Mouse (Mus musculus) heart, embryonic 10.5 days (tissue): ENCODE results near the gene Lrrc8d. TPM values are rescaled to one million over a fixed set of nuclear protein-coding genes. Genes with fewer than 3 reads are reported as not detected.

Source experiments
- DNase-seq: peaks from one replicate; pipeline ENCODE4 v3.0.0-alpha.2; 2017; ENCODE audit warnings: low spot score
- H3K27ac ChIP-seq: fragments of 300-500 bp; sonication (generic); 2 replicates; pipeline ENCODE4 v1.5.1; 2016; ENCODE audit warnings: mild to moderate bottlenecking
- H3K27me3 ChIP-seq: fragments of 300-500 bp; sonication (generic); 2 replicates; pipeline ENCODE4 v1.6.1; 2016; ENCODE audit warnings: mild to moderate bottlenecking; ENCODE audit not compliant: poor library complexity, insufficient read depth, severe bottlenecking
- H3K36me3 ChIP-seq: fragments of 300-500 bp; sonication (generic); 2 replicates; pipeline ENCODE4 v1.6.1; 2016; ENCODE audit warnings: mild to moderate bottlenecking, moderate library complexity
- H3K4me1 ChIP-seq: fragments of 300-500 bp; sonication (generic); 2 replicates; pipeline ENCODE4 v1.6.1; 2016; ENCODE audit warnings: mild to moderate bottlenecking
- H3K4me3 ChIP-seq: fragments of 300-500 bp; sonication (generic); 2 replicates; pipeline ENCODE4 v1.5.1; 2016; ENCODE audit warnings: mild to moderate bottlenecking, moderate library complexity
- H3K9me3 ChIP-seq: fragments of 300-500 bp; sonication (generic); 2 replicates; pipeline ENCODE4 v1.6.1; 2016; ENCODE audit warnings: mild to moderate bottlenecking, moderate library complexity
- WGBS: fragments of 180-500 bp; shearing (Covaris S2); methylation state at CpG from one replicate; pipeline ENCODE4 v1.1.7; 2016; 5-methylcytosine and 5-hydroxymethylcytosine counted together
- polyA plus RNA-seq: library from polyadenylated mRNA; unstranded; fragments of >200 nt; fragmentation: Nextera tagmentation; extraction: Ambion mirVana; gene quantifications from 2 replicates; pipeline ENCODE4 v1.2.1, GENCODE M21; 2016

Lrrc8d gene
- polyA plus RNA-seq: 7.6 and 10.8 TPM in 2 replicates

GRCm38 (mm10) chr5:105699141-105700069 lies at the start of gene Lrrc8d:
Gene Lrrc8d, plus strand, starts transcription at chr5:105699969.
- WGBS: 1% methylated on average over 60 of the region's 60 CpGs
- peaks cover 53% of the 10 kb centered on the region for H3K27me3 ChIP-seq
- peaks cover 19% of the 10 kb centered on the region for H3K4me1 ChIP-seq
- H3K36me3 ChIP-seq: no peaks in the 10 kb centered on the region
- H3K27ac ChIP-seq: peak within 1 kb of the TSS; percentile 95
- peak; percentile 88 for DNase-seq
- H3K4me3 ChIP-seq: peak within 1 kb of the TSS; percentile 91
- H3K9me3 ChIP-seq: no peaks in the 10 kb centered on the region

- Histone ChIP-seq H3K27ac (no peak overlapping the region; the same call in 1 of the 2 replicates), H3K4me1 (peaks cover 14% of the 10 kb centered on the region), H3K36me3 (no peaks in the 10 kb centered on the region), H3K27me3 (no peaks in the 10 kb centered on the region), H3K4me3 (no peak overlapping the region), H3K9me3 (no peaks in the 10 kb centered on the region)
- DNase-seq: no peak
- 85% methylated on average over 8 of the region's 8 CpGs for WGBS
Measured at GRCm38 (mm10) chr5:105650728-105651479, 48.9 kb upstream of the Lrrc8d start.

DNA sequence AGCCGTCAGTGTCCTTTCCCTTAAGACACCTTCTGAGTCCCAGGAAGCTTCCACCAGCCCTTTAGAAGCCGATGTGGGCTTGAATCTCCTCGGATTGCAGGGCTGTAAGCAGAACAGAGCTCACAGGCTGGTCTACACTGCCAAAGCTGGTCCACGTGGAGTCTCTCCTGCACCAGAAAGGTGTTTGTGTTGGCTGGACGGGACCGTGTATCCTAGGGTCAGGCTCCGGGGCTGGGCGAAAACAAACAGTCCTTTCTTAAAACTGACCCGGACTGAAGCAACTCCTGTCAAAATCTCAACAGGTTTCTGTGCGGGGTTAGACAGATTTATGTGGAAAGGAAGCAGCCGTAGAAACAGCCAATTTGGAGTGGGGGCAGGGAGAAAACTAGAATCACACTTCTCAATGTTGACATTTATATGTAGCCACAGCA lies 48.2 kb upstream of the Lrrc8d start:
- WGBS: 61% methylated on average over 11 of the region's 11 CpGs
- H3K9me3 ChIP-seq: no peaks in the 10 kb centered on the region
- H3K4me3 ChIP-seq: no peak overlapping the region
- H3K4me1 ChIP-seq: peaks cover 14% of the 10 kb centered on the region
- no peaks in the 10 kb centered on the region for H3K27me3 ChIP-seq
- H3K27ac ChIP-seq: no peak overlapping the region; the same call in 1 of the 2 replicates
- H3K36me3 ChIP-seq: no peaks in the 10 kb centered on the region
- no peak for DNase-seq

- Histone ChIP-seq H3K36me3 (no peaks in the 10 kb centered on the region), H3K9me3 (no peaks in the 10 kb centered on the region), H3K27me3 (no peaks in the 10 kb centered on the region), H3K27ac (no peak overlapping the region; the same call in 1 of the 2 replicates), H3K4me1 (peaks cover 3% of the 10 kb centered on the region; the same call in 1 of the 2 replicates), H3K4me3 (no peak overlapping the region)
- 30% methylated on average over 15 of the region's 15 CpGs for WGBS
- DNase-seq: peak; percentile 90
Measured at GRCm38 (mm10) chr5:105654237-105655063, 45.3 kb upstream of the Lrrc8d start.

GRCm38 (mm10) chr5:105655100-105655734 lies 44.6 kb upstream of the Lrrc8d start:
- no peak for DNase-seq
- Histone ChIP-seq H3K27me3 (no peaks in the 10 kb centered on the region), H3K36me3 (no peaks in the 10 kb centered on the region), H3K27ac (no peak overlapping the region), H3K4me1 (no peaks in the 10 kb centered on the region), H3K9me3 (no peaks in the 10 kb centered on the region), H3K4me3 (no peak overlapping the region)
- WGBS: 70% methylated on average over 12 of the region's 12 CpGs

DNA sequence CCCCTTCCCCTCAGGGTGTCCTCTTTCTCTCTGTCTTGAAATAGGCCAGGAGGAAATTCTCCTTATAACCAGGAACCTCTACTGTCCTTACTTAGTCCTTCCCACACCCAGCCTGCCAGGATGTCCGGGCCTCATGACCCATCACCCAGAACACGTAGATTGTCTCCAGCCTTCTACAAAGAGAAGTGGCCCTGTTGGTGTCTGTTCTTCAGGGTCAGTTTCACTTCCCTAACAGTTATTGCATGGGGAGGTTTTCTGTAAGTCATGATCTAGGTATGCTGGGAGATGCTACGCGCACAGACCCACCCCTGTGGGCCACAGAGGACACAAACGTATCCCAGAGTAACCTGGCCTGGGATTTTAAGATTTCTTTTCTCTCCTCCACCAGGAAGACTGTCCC lies 37.9 kb upstream of the Lrrc8d start:
- 82% methylated on average over 5 of the region's 5 CpGs for WGBS
- H3K27me3 ChIP-seq: no peaks in the 10 kb centered on the region
- no peaks in the 10 kb centered on the region for H3K4me1 ChIP-seq
- H3K36me3 ChIP-seq: no peaks in the 10 kb centered on the region
- H3K27ac ChIP-seq: no peak overlapping the region
- no peak overlapping the region for H3K4me3 ChIP-seq
- no peaks in the 10 kb centered on the region for H3K9me3 ChIP-seq
- DNase-seq: no peak

DNA sequence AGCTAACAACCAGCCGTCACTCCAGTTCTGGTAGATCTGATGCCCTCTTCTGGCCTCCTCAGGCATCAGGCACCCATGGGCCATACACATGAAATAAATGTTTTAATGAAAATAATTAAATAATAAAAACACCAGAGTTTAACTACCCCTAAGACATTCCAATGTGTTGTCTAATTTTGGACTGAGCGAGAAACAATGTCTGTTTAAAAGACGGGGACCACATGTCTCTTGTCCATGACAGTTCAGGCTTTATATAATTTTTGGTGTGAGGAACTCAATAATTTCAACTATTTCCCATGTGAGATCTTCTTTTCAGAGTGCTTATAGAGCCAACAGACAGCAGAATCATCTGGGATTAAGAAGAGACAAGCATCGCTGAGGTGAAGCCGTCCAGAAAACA lies 32.8 kb upstream of the Lrrc8d start:
- no peaks in the 10 kb centered on the region for H3K36me3 ChIP-seq
- H3K4me1 ChIP-seq: 0 out of 2 replicates have a peak, but pooled peaks cover 7% of the 10 kb centered on the region
- DNase-seq: no peak
- H3K4me3 ChIP-seq: no peak overlapping the region
- WGBS: 93% methylated on average over 5 of the region's 5 CpGs
- H3K27ac ChIP-seq: no peak overlapping the region
- H3K9me3 ChIP-seq: no peaks in the 10 kb centered on the region
- H3K27me3 ChIP-seq: no peaks in the 10 kb centered on the region

DNA sequence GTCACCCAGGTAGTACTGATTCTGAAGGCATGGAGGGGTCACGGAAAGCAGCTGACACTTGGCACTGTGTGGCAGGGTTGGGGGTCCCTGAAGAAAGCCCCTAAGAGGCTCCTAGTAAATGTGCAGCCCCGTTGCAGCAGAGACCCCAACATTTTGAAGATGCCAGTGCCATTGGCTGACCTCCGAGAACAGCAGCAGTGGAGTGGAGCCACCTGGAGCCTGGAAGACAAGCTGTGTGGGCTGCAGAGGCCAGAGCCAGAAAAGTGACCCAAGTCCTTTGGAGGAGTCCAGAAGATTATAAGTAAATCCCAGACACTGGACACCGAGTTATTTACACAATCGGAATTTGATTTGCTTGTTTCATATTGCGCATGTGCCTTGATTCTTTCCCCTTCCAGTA lies 32.4 kb upstream of the Lrrc8d start:
- 83% methylated on average over 6 of the region's 6 CpGs for WGBS
- H3K4me3 ChIP-seq: no peak overlapping the region

GRCm38 (mm10) chr5:105669086-105669485 lies 30.7 kb upstream of the Lrrc8d start:
- Histone ChIP-seq H3K4me1 (peaks cover 13% of the 10 kb centered on the region; the same call in 1 of the 2 replicates), H3K27me3 (no peaks in the 10 kb centered on the region), H3K27ac (no peak overlapping the region), H3K36me3 (no peaks in the 10 kb centered on the region), H3K9me3 (no peaks in the 10 kb centered on the region), H3K4me3 (no peak overlapping the region)
- WGBS: 83% methylated on average over 2 of the region's 2 CpGs
- no peak for DNase-seq

More for the DNA sequence above, 32.4 kb upstream of the Lrrc8d start:
- H3K4me1 ChIP-seq: peaks cover 9% of the 10 kb centered on the region; the same call in 1 of the 2 replicates
- H3K36me3 ChIP-seq: no peaks in the 10 kb centered on the region
- H3K27me3 ChIP-seq: no peaks in the 10 kb centered on the region
- no peak for DNase-seq
- no peaks in the 10 kb centered on the region for H3K9me3 ChIP-seq
- H3K27ac ChIP-seq: no peak overlapping the region

DNA sequence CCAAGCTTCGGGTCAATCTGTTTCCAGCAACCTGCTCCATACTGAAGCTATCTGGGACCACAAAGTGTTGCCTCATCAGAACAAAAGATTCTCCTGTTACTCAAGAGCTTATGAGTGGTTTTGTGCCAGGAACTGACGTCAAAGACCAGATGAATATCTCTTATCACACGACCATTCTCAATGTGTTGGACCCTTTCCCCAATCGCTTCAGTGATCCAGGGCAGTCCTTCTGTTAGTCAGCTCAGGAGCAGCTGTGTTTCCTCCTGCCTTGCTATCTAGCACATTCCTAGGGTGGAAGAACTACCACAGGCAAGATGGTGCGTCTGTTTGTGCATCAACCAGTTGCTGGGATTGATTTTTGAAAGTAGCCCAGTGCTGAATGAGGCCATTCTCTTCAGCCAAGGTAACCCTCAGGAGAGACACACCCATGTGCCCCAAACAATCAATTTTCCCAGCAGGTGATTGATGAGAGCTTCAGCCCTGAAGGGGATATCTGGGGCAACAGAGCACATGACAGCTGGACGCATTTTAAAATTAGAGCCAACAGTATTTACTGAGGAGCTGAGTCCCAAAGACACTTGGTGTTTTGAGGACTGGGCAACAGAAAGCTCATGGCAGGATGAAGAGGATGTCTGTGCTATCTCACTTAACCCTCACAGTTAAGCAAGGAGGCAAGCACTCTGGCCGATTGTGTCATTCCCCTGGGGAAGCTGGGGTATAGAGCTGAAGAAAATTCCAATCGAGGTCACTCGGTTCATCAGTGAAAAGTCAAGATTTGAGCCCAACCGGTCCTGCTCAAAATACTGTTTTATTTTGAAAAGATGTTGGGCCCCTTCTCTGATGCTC lies 30.0 kb upstream of the Lrrc8d start:
- Histone ChIP-seq H3K4me1 (peaks cover 13% of the 10 kb centered on the region; the same call in 1 of the 2 replicates), H3K36me3 (no peaks in the 10 kb centered on the region), H3K4me3 (no peak overlapping the region), H3K27me3 (no peaks in the 10 kb centered on the region), H3K9me3 (no peaks in the 10 kb centered on the region), H3K27ac (no peak overlapping the region)
- DNase-seq: no peak
- 51% methylated on average over 10 of the region's 10 CpGs for WGBS

GRCm38 (mm10) chr5:105672332-105672731 lies 27.4 kb upstream of the Lrrc8d start:
- 56% methylated on average over 4 of the region's 4 CpGs for WGBS
- H3K4me1 ChIP-seq: peaks cover 20% of the 10 kb centered on the region; the same call in 1 of the 2 replicates
- H3K27me3 ChIP-seq: no peaks in the 10 kb centered on the region
- H3K9me3 ChIP-seq: no peaks in the 10 kb centered on the region
- H3K36me3 ChIP-seq: no peaks in the 10 kb centered on the region
- DNase-seq: no peak
- no peak overlapping the region for H3K4me3 ChIP-seq
- H3K27ac ChIP-seq: no peak overlapping the region
